Mouse (Mus musculus): ENCODE measurements around the gene Cyp4f17. TPM values are rescaled to one million over a fixed set of nuclear protein-coding genes. Genes with fewer than 3 reads are reported as not detected.
"Not testable (repeated sequence)": the region's sequence is repeated elsewhere in the genome, so short reads cannot be mapped to it uniquely, and the experiment has no call there.

The Cyp4f17 gene
- polyA plus RNA-seq, 1 experiment from 2014 or later = 7.8 TPM

DNA sequence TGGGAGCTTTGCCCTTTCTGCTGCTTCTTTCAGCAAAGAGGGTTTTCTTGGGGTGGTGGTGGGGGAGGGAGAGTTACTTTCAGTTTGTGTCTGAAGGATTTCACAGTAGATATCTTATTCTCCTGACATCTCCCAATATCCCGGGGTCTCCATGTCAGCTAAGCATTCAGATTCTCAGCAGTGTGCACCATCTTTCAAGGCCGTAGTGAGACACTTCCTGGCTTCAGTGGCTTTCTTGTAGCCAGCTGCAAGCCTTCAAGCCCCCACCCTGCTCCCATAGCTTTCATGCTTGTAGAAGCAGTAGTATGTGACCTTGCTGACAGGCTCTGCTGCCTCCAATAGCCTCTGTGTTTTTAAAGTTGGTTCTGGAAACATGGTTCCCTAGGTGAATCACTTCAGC lies 67.4 kb downstream of the Cyp4f17 start:
- 80% methylated on average over 2 of the region's 2 CpGs for WGBS
- ATAC-seq; H3K9me3 ChIP-seq (replicated peaks): not testable (repeated sequence)

GRCm38 (mm10) chr17:32577496-32578186 lies 71.8 kb downstream of the Cyp4f17 start:
- no peak for ATAC-seq
- Histone ChIP-seq H3K9me3 (replicated peaks) (no peaks in the 10 kb centered on the region), H3K27ac (no peak overlapping the region), H3K27me3 (no peaks in the 10 kb centered on the region), H3K9ac (no peak overlapping the region), H3K36me3 (ENCODE audit: poor library complexity, severe bottlenecking) (no peaks in the 10 kb centered on the region), H3K4me1 (no peaks in the 10 kb centered on the region), H3K4me3 (no peak overlapping the region), H3K4me2 (no peak overlapping the region)
- 65% methylated on average over 7 of the region's 7 CpGs for WGBS

More for the DNA sequence above, 67.4 kb downstream of the Cyp4f17 start:
- H3K27ac ChIP-seq; H3K4me2 ChIP-seq; H3K9ac ChIP-seq; H3K4me1 ChIP-seq; H3K4me3 ChIP-seq; H3K27me3 ChIP-seq; H3K36me3 ChIP-seq (ENCODE audit: poor library complexity, severe bottlenecking): not testable (repeated sequence)

Other genes starting within 250 kb of the Cyp4f17 start
- gene Brd4, start 221.3 kb upstream of the Cyp4f17 start, polyA plus RNA-seq (2015; fragmentation: Nextera tagmentation; extraction: Ambion mirVana) = 84.5 and 87.1 TPM in 2 replicates
- gene Akap8, start 184.8 kb upstream of the Cyp4f17 start, polyA plus RNA-seq (2015; fragmentation: Nextera tagmentation; extraction: Ambion mirVana) = 112 and 114 TPM in 2 replicates
- 113 and 119 TPM in 2 replicates for gene Akap8l, start 155.4 kb upstream of the Cyp4f17 start, polyA plus RNA-seq (2015; fragmentation: Nextera tagmentation; extraction: Ambion mirVana)
- 26.6 and 27.7 TPM in 2 replicates for gene Wiz, start 116.6 kb upstream of the Cyp4f17 start, polyA plus RNA-seq (2015; fragmentation: Nextera tagmentation; extraction: Ambion mirVana)
- 0.26 and 0.32 TPM in 2 replicates for gene Rasal3, start 102.5 kb upstream of the Cyp4f17 start, polyA plus RNA-seq (2015; fragmentation: Nextera tagmentation; extraction: Ambion mirVana)
- not detected in 2 replicates for gene Pglyrp2, start 81.9 kb upstream of the Cyp4f17 start, polyA plus RNA-seq (2015; fragmentation: Nextera tagmentation; extraction: Ambion mirVana)
- 0.17 and 0.35 TPM in 2 replicates for gene Cyp4f39, start 53.3 kb upstream of the Cyp4f17 start, polyA plus RNA-seq (2015; fragmentation: Nextera tagmentation; extraction: Ambion mirVana)
- 21.1 and 21.4 TPM in 2 replicates for gene Cyp4f16, start 30.5 kb downstream of the Cyp4f17 start, polyA plus RNA-seq (2015; fragmentation: Nextera tagmentation; extraction: Ambion mirVana)
- 0.64 TPM in 1 of 2 replicates, not detected in the other for gene Cyp4f37, start 115.3 kb downstream of the Cyp4f17 start, polyA plus RNA-seq (2015; fragmentation: Nextera tagmentation; extraction: Ambion mirVana)
- not detected in 2 replicates for gene Cyp4f40, start 152.8 kb downstream of the Cyp4f17 start, polyA plus RNA-seq (2015; fragmentation: Nextera tagmentation; extraction: Ambion mirVana)
- 0.84 and 1.4 TPM in 2 replicates for gene Cyp4f15, start 179.6 kb downstream of the Cyp4f17 start, polyA plus RNA-seq (2015; fragmentation: Nextera tagmentation; extraction: Ambion mirVana)